Mouse (Mus musculus): ENCODE data around the gene Trim65. TPM values are rescaled to one million over a fixed set of nuclear protein-coding genes. Genes with fewer than 3 reads are reported as not detected.

The Trim65 gene
- polyA plus RNA-seq, 1 experiment from 2014 or later, result 10.1 TPM

DNA sequence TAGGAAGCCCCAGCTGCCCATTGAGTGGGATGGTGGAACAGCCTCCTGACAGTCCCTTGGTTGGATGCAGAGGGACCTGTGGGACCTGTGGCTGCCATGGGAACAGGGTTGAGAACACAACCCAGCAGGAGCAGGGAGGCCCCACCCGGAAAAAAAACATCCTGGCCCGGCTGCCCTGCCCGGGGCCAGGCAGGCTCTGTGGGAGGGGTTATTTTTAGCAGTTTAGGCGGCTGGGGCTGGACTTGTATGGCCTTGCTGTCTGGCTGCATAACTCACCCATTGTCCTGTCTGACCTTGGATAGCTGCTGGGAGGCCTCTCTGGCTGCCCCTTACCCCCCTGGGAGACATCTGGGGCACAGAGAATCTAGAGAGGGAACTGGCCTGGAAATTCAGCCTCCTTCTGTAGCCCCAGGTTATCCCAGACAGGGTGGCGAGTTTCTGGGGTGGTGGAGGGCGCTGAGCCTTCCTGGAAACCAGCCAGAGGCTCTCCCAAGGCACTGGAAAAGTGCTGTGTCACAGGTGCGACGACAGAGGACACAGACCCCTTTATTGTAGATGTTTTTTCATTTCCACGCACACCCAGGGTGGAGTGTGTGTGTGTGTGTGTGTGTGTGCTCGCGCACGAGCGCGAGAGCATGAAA lies 26.8 kb downstream of the Trim65 start:
- TF ChIP-seq CTCF (IDR thresholded peaks at IDR 0.05), result no peak
- ChIA-PET CTCF (interaction anchor here (1.0 kb wide), 2 partner anchors 12 to 14 kb away, joined by 3 read pairs; no protein-coding TSS in a partner anchor), POLR2A (interaction anchor here (1.1 to 1.4 kb wide), 2 partner anchors 16 to 26 kb away, joined by 3 to 6 read pairs; no protein-coding TSS in a partner anchor)
- in situ Hi-C loops (cut with MboI; ENCODE audit: low pct_unique_long_range_greater_than_20kb), result no loop called here
- no peaks in the 10 kb centered on the region for H3K27me3 ChIP-seq
- DNase-seq (ENCODE audit: low read depth, low spot score), result no peak
- ATAC-seq, result peak; percentile 44

GRCm38 (mm10) chr11:116103572-116103971 lies 27.4 kb downstream of the Trim65 start:
- in situ Hi-C loops (cut with MboI; ENCODE audit: low pct_unique_long_range_greater_than_20kb), result no loop called here
- POLR2A ChIA-PET, result no interaction called here
- ATAC-seq, result no peak

GRCm38 (mm10) chr11:116102472-116102871 lies 28.5 kb downstream of the Trim65 start:
- no peak for ATAC-seq
- H3K27me3 ChIP-seq, result no peaks in the 10 kb centered on the region
- ChIA-PET CTCF (interaction anchor here (1.2 to 2.0 kb wide), 3 partner anchors 9 to 33 kb away, joined by 3 to 7 read pairs (median 4); partner anchors contain the start of gene Trim65), POLR2A (interaction anchor here (0.7 to 0.8 kb wide), 4 partner anchors 15 to 491 kb away, joined by 3 to 4 read pairs (median 3); no protein-coding TSS in a partner anchor)
- DNase-seq (ENCODE audit: low read depth, low spot score), result no peak
- in situ Hi-C loops (cut with MboI; ENCODE audit: low pct_unique_long_range_greater_than_20kb), result no loop called here
- TF ChIP-seq CTCF (IDR thresholded peaks at IDR 0.05), result no peak

More at GRCm38 (mm10) chr11:116103572-116103971, 27.4 kb downstream of the Trim65 start:
- DNase-seq (ENCODE audit: low read depth, low spot score), result no peak
- no peaks in the 10 kb centered on the region for H3K27me3 ChIP-seq
- CTCF ChIA-PET, result interaction anchor here (1.0 kb wide), 1 partner anchor 12 kb away, joined by 3 read pairs; no protein-coding TSS in a partner anchor
- no peak for TF ChIP-seq CTCF (IDR thresholded peaks at IDR 0.05)

DNA sequence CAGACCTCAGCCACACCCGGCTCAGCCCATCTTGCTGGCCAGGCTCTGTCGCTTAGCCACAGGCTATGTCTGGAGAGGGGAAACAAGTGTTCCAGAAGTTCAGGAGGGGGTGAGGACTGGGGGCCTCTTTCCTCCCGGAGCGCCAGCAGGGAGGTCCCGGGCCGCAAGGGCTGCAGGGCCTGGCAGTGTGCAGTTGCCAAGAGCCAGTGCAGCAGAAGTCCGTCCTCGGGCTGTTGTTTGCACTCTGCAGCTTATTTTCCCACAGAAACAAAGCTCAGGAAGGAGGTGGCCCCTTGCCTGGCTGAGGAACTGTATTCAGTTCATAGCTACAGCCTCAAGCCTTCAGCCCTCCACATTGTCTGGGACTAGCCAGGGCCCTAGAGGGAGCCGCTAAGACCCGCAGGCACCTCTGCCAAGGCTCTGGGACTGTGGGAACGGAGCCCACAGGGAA lies 29.0 kb downstream of the Trim65 start:
- ChIA-PET CTCF (interaction anchor here (0.8 to 2.0 kb wide), 4 partner anchors 8 to 33 kb away, joined by 3 to 7 read pairs (median 4); partner anchors contain the start of gene Trim65), POLR2A (interaction anchor here (0.7 to 1.4 kb wide), 4 partner anchors 15 to 490 kb away, joined by 3 read pairs; no protein-coding TSS in a partner anchor)
- no peaks in the 10 kb centered on the region for H3K27me3 ChIP-seq
- DNase-seq (ENCODE audit: low read depth, low spot score) (no peak), ATAC-seq (no peak)
- in situ Hi-C loops (cut with MboI; ENCODE audit: low pct_unique_long_range_greater_than_20kb), result no loop called here
- no peak for TF ChIP-seq CTCF (IDR thresholded peaks at IDR 0.05)

DNA sequence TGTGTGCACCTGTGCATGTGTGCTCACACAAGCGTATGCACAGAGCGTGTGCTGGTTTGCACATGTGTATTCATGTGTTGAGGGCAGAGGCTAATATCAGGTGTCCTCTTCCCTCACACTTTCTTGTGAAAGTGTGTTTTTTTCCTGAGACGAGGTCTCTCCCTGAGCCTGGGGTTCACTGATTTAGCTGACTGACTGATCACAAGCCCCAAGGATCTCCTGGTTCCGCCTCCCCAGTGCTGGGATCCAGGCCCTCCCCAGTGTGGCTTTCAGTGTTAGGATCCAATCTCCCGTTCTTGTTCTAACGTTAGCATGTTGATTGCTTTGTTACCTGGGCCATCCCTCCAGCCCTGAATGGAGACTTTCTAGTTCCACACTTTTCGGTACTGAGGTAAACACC lies 30.1 kb downstream of the Trim65 start:
- no peak for TF ChIP-seq CTCF (IDR thresholded peaks at IDR 0.05)
- DNase-seq (ENCODE audit: low read depth, low spot score) (no peak), ATAC-seq (no peak)
- no peaks in the 10 kb centered on the region for H3K27me3 ChIP-seq
- ChIA-PET POLR2A (interaction anchor here (1.4 to 2.2 kb wide), 2 partner anchors 8 to 21 kb away, joined by 3 to 12 read pairs; no protein-coding TSS in a partner anchor), CTCF (interaction anchor here (0.8 to 1.0 kb wide), 3 partner anchors 17 to 30 kb away, joined by 3 read pairs; partner anchors contain the start of gene Trim65)
- in situ Hi-C loops (cut with MboI; ENCODE audit: low pct_unique_long_range_greater_than_20kb), result no loop called here

DNA sequence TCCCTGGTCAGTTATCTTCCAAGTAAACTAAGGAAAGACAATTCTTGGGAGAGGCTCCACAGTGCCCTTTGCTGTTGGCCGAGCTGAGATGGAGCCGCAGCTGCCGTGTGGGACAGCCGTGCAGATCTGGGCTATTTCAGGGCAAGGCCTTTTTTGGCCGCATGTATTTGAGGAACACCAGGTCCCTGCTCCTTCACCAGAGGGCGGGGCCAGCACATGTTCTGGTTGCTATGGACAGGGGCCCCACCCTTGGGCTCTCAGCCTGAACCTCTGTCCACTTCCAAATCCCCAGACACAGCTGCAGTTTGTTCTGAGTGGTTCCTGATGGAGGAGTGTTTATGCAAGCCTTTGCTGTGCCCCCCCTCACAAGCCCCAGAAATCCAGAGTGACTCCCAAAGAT lies 30.5 kb downstream of the Trim65 start:
- DNase-seq (ENCODE audit: low read depth, low spot score), result no peak
- TF ChIP-seq CTCF (IDR thresholded peaks at IDR 0.05), result no peak
- no peak for ATAC-seq
- ChIA-PET POLR2A (interaction anchor here (2.2 kb wide), 1 partner anchor 9 kb away, joined by 12 read pairs; no protein-coding TSS in a partner anchor), CTCF (interaction anchor here (1.0 to 1.9 kb wide), 2 partner anchors 29 to 30 kb away, joined by 3 to 5 read pairs; partner anchors contain the start of gene Trim65)
- in situ Hi-C loops (cut with MboI; ENCODE audit: low pct_unique_long_range_greater_than_20kb), result no loop called here
- no peaks in the 10 kb centered on the region for H3K27me3 ChIP-seq

GRCm38 (mm10) chr11:116099462-116099861 lies 31.5 kb downstream of the Trim65 start:
- ATAC-seq (no peak), DNase-seq (ENCODE audit: low read depth, low spot score) (no peak)
- H3K27me3 ChIP-seq, result no peaks in the 10 kb centered on the region
- ChIA-PET POLR2A (interaction anchor here (0.7 to 2.2 kb wide), 4 partner anchors 9 to 608 kb away, joined by 3 to 12 read pairs (median 5); partner anchors contain the start of gene Trim65), CTCF (interaction anchor here (1.9 to 2.5 kb wide), 2 partner anchors 8 to 30 kb away, joined by 5 to 8 read pairs; no protein-coding TSS in a partner anchor)
- in situ Hi-C loops (cut with MboI; ENCODE audit: low pct_unique_long_range_greater_than_20kb), result no loop called here
- TF ChIP-seq CTCF (IDR thresholded peaks at IDR 0.05), result no peak

- ATAC-seq (peak; percentile 69), DNase-seq (ENCODE audit: low read depth, low spot score) (no peak)
- in situ Hi-C loops (cut with MboI; ENCODE audit: low pct_unique_long_range_greater_than_20kb), result no loop called here
- CTCF ChIA-PET, result interaction anchor here (0.6 to 2.5 kb wide), 4 partner anchors 8 to 31 kb away, joined by 3 to 8 read pairs (median 4); partner anchors contain the start of gene Wbp2
- POLR2A ChIA-PET, result interaction anchor here (0.7 to 2.2 kb wide), 7 partner anchors 9 to 609 kb away, joined by 3 to 13 read pairs (median 5); partner anchors contain the start of gene Trim65
- no peak for TF ChIP-seq CTCF (IDR thresholded peaks at IDR 0.05)
- H3K27me3 ChIP-seq, result no peaks in the 10 kb centered on the region
These were observed 32.0 kb downstream of the Trim65 start for GRCm38 (mm10) chr11:116098711-116099460.

- ChIA-PET CTCF (interaction anchor here (0.6 to 1.2 kb wide), 4 partner anchors 11 to 72 kb away, joined by 3 to 4 read pairs (median 3); no protein-coding TSS in a partner anchor), POLR2A (no interaction called here)
- TF ChIP-seq CTCF (IDR thresholded peaks at IDR 0.05), result no peak
- in situ Hi-C loops (cut with MboI; ENCODE audit: low pct_unique_long_range_greater_than_20kb), result no loop called here
- no peak for DNase-seq (ENCODE audit: low read depth, low spot score)
- ATAC-seq, result no peak
- H3K27me3 ChIP-seq, result no peaks in the 10 kb centered on the region
These were observed 34.5 kb downstream of the Trim65 start for GRCm38 (mm10) chr11:116096213-116097108.
